8 mouse cellular contexts compared by ENCODE assay signal in the genomic region with DNA sequence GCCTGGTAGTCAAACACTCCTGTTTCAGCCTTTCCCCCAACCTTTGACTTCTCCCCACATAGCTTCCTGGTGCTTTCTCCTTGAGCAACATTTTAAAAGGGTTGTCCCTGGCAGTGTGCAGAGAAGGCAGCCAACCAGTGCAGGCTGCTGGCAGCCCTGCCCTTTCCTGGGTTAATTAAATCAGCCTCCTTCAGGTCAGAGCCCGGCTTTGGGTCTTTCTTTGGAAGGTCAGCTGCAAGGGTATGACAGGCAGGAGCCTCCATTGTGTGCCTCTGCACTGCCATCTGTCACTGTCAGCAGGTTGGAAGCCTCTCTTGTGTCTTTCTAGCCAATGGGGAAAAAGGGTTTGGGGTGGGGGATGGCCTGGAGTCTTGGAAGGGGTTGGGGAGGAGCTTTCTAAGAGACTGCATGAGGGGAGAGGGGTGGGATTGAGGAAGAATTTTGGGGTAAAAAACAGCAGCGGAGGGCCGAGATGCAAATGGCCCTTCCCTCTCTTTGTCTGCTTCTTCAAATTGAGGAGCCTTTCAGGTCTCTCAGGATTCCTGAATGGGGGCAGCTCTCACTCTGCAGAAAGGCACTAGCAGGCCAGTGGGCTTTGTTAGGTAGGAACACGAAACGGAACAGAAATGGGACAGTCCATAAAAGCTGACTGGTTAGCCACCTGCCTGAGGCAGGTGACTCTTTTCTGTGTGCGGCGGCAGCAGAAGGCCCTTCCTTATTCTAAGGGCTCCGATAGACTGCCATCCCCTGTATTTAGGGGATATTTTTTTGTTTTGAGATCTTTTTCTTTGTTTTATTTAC. TPM values are rescaled to one million over a fixed set of nuclear protein-coding genes. Genes with fewer than 3 reads are reported as not detected.
A peak's percentile ranks its signal among the peaks of the same experiment; 100 is the strongest.
DNase-seq lines count a peak whose midpoint lies in the region; ATAC-seq lines count a peak whose summit lies in the region.

No protein-coding gene starts in this region.

- H3K36me3 ChIP-seq in forebrain, embryonic 16.5 days (ENCODE audit: control insufficient read depth, insufficient read depth), result no peaks in the 10 kb centered on the region
- H3K36me3 ChIP-seq in midbrain, embryonic 13.5 days, result no peaks in the 10 kb centered on the region

- WGBS in forebrain, embryonic 16.5 days, result 3% methylated on average over 8 of the region's 8 CpGs
- 8% methylated on average over 8 of the region's 8 CpGs for WGBS in midbrain, embryonic 13.5 days

- H3K9me3 ChIP-seq in forebrain, embryonic 16.5 days (ENCODE audit: control insufficient read depth, low read length), result no peaks in the 10 kb centered on the region
- H3K9me3 ChIP-seq in midbrain, embryonic 13.5 days, result no peaks in the 10 kb centered on the region

- peak overlapping the region; percentile 93 for H3K27ac ChIP-seq in forebrain, embryonic 16.5 days (ENCODE audit: low read length)
- peak overlapping the region; percentile 99 for H3K27ac ChIP-seq in midbrain, embryonic 13.5 days

- intact Hi-C loops in left cerebral cortex, postnatal 25 days (cut with DNase I), result no loop called here

- peak; percentile 85 for DNase-seq in ES-CJ7 (ENCODE audit: low read depth, low spot score)
- peak; percentile 80 to 89 for DNase-seq in kidney, postnatal 36 days
- DNase-seq in left cerebral cortex, adult 11 months (ENCODE audit: low spot score), result no peak
- no peak for DNase-seq in gastrocnemius, adult 8-10 months (ENCODE audit: low spot score in 2 of 2)
- no peak for DNase-seq in left cerebral cortex, postnatal 25 days (ENCODE audit: low spot score in 2 of 2)

- peak overlapping the region; percentile 11 for H3K4me3 ChIP-seq in forebrain, embryonic 16.5 days (replicated peaks; ENCODE audit: low read length)
- H3K4me3 ChIP-seq in midbrain, embryonic 13.5 days (replicated peaks), result peak overlapping the region; percentile 26

- peak overlapping the region; percentile 50 for H3K9ac ChIP-seq in forebrain, embryonic 16.5 days (replicated peaks; ENCODE audit: low read depth, low read length)
- H3K9ac ChIP-seq in midbrain, embryonic 13.5 days (replicated peaks), result peak overlapping the region; percentile 66

- peaks cover 84% of the 10 kb centered on the region for H3K4me1 ChIP-seq in forebrain, embryonic 16.5 days (replicated peaks; ENCODE audit: control insufficient read depth, insufficient read depth, low read length)
- H3K4me1 ChIP-seq in midbrain, embryonic 13.5 days (replicated peaks), result peaks cover 95% of the 10 kb centered on the region

- peak overlapping the region; percentile 41 for H3K4me2 ChIP-seq in forebrain, embryonic 16.5 days (ENCODE audit: low read length)
- peak overlapping the region; percentile 52 for H3K4me2 ChIP-seq in midbrain, embryonic 13.5 days (replicated peaks)

- H3K27me3 ChIP-seq in forebrain, embryonic 16.5 days (replicated peaks; ENCODE audit: control insufficient read depth, insufficient read depth, low read length), result no peaks in the 10 kb centered on the region
- no peaks in the 10 kb centered on the region for H3K27me3 ChIP-seq in midbrain, embryonic 13.5 days

- peak; percentile 84 for ATAC-seq in cerebellum, adult (ENCODE audit: insufficient number of reproducible peaks, low FRiP score, low TSS enrichment)
- ATAC-seq in forebrain, embryonic 16.5 days, result peak; percentile 79
- ATAC-seq in midbrain, embryonic 13.5 days, result peak; percentile 85

RNA-seq across cellular contexts. Expression of a gene that starts 6.4 kb away (rescaled TPM):
- polyA plus RNA-seq in forebrain, embryonic 16.5 days (2015; fragmentation: Nextera tagmentation; extraction: Ambion mirVana), result 37.2 and 37.6 TPM in 2 replicates
- 73.8 and 76.2 TPM in 2 replicates for polyA plus RNA-seq in midbrain, embryonic 13.5 days (2015; fragmentation: Nextera tagmentation; extraction: Ambion mirVana)
- total RNA-seq in gastrocnemius, adult 8-10 months (2022), result 10 to 100 TPM in 3 of 4 experiments, 1 to 10 TPM in 1; 9.7 to 13.0 (median 11.2) TPM
- total RNA-seq in left cerebral cortex, postnatal 25 days (2021), result 10 to 100 TPM; 12.9 to 13.8 TPM

Comparison
In these comparisons a context has a peak if more than half of its experiments do, and no peak if none do; other contexts are left out.
1. DNase-seq: peak in ES-CJ7 (single experiment) and kidney, postnatal 36 days (2 of 2); none in left cerebral cortex, adult 11 months (single experiment), gastrocnemius, adult 8-10 months (0 of 2) and left cerebral cortex, postnatal 25 days (0 of 2).
2. Peak in every context shown above with its lines, with median percentiles within 50 percentile points of each other: ATAC-seq.